Mouse (Mus musculus) MEL (cell line): Measurements from ENCODE around the gene Slc44a2. TPM values are rescaled to one million over a fixed set of nuclear protein-coding genes. Genes with fewer than 3 reads are reported as not detected.

ENCODE experiments used
- DNase-seq: peaks from one replicate; pipeline ENCODE4 v3.0.0; 2011; ENCODE audit warnings: low read depth, low spot score
- H3K27ac ChIP-seq: 2 replicates; pipeline ENCODE4 v1.5.1; 2012; ENCODE audit warnings: low read depth, mild to moderate bottlenecking, control low read depth, low read length, moderate library complexity; ENCODE audit not compliant: control insufficient read depth
- H3K27me3 ChIP-seq, 2 experiments: fragments of 150-350 bp in 1 of 2; sonication (generic) in 1 of 2; 2 replicates each; pipeline ENCODE4 v1.6.1; 2012; ENCODE audit warnings: low read length in 2 of 2, mild to moderate bottlenecking in 2 of 2, improper control_type of control experiment in 1 of 2, moderate library complexity in 1 of 2; ENCODE audit not compliant: insufficient read depth in 2 of 2, control insufficient read depth in 1 of 2
- H3K36me3 ChIP-seq, 2 experiments: 2 replicates each; pipeline ENCODE4 v1.6.1; 2012 to 2014; ENCODE audit warnings: low read length in 2 of 2, improper control_type of control experiment in 1 of 2, inconsistent platforms in 1 of 2, mild to moderate bottlenecking in 1 of 2; ENCODE audit not compliant: insufficient read depth in 2 of 2, control insufficient read depth in 1 of 2
- H3K4me1 ChIP-seq, 2 experiments: fragments of 150-350 bp in 1 of 2; sonication (generic) in 1 of 2; 2 replicates each; pipeline ENCODE4 v1.6.1; 2012; ENCODE audit warnings: low read length in 2 of 2, improper control_type of control experiment in 1 of 2, mild to moderate bottlenecking in 1 of 2; ENCODE audit not compliant: insufficient read depth in 2 of 2, control insufficient read depth in 1 of 2
- H3K4me3 ChIP-seq, 2 experiments: fragments of 150-350 bp in 1 of 2; sonication (generic) in 1 of 2; 2 replicates each; pipeline ENCODE4 v1.5.1; 2012; ENCODE audit warnings: low read depth in 2 of 2, low read length in 2 of 2, mild to moderate bottlenecking in 2 of 2, moderate library complexity in 2 of 2, control low read depth in 1 of 2, improper control_type of control experiment in 1 of 2; ENCODE audit not compliant: control insufficient read depth in 1 of 2, insufficient read depth in 1 of 2
- H3K79me2 ChIP-seq: 2 replicates; pipeline ENCODE4 v1.6.1; 2012; ENCODE audit warnings: mild to moderate bottlenecking, low read length, moderate library complexity; ENCODE audit not compliant: control insufficient read depth, poor library complexity, insufficient read depth
- H3K9ac ChIP-seq: 2 replicates; pipeline ENCODE4 v1.6.1; 2012; ENCODE audit warnings: low read depth, mild to moderate bottlenecking, control low read depth, low read length, moderate library complexity; ENCODE audit not compliant: control insufficient read depth, poor library complexity, severe bottlenecking
- H3K9me3 ChIP-seq: fragments of 150-350 bp; sonication (generic); replicated peaks from 2 replicates; pipeline ENCODE4 v1.6.1; 2012; ENCODE audit warnings: mild to moderate bottlenecking, low read length, improper control_type of control experiment, moderate library complexity; ENCODE audit not compliant: insufficient read depth
- BHLHE40 ChIP-seq: IDR thresholded peaks from 2 replicates; pipeline ENCODE4 v1.6.1; 2012; ENCODE audit warnings: low read depth, mild to moderate bottlenecking, inconsistent platforms, low read length, improper control_type of control experiment, borderline replicate concordance
- CHD1 ChIP-seq: IDR thresholded peaks from 2 replicates; pipeline ENCODE4 v1.6.1; 2012; ENCODE audit warnings: low read depth, mild to moderate bottlenecking, inconsistent platforms, low read length, improper control_type of control experiment
- CHD2 ChIP-seq: IDR thresholded peaks from 2 replicates; pipeline ENCODE4 v1.6.1; 2011; ENCODE audit warnings: low read length, improper control_type of control experiment
- CTCF ChIP-seq, 3 experiments: IDR thresholded peaks in 2 of 3; conservative IDR thresholded peaks in 1 of 3; 2 replicates each; pipeline ENCODE4 v1.5.1; 2011 to 2012; ENCODE audit warnings: low read length in 3 of 3, low read depth in 2 of 3, mild to moderate bottlenecking in 2 of 3, improper control_type of control experiment in 1 of 3, inconsistent platforms in 1 of 3, mixed read lengths in 1 of 3, moderate library complexity in 1 of 3; ENCODE audit not compliant: control insufficient read depth in 1 of 3, insufficient read depth in 1 of 3, poor library complexity in 1 of 3, severe bottlenecking in 1 of 3
- E2F4 ChIP-seq: IDR thresholded peaks from 2 replicates; pipeline ENCODE4 v1.6.1; 2011; ENCODE audit warnings: low read depth, low read length, improper control_type of control experiment, borderline replicate concordance
- ELF1 ChIP-seq: IDR thresholded peaks from 2 replicates; pipeline ENCODE4 v1.6.1; 2014; ENCODE audit warnings: low read depth, mild to moderate bottlenecking, inconsistent platforms, low read length, improper control_type of control experiment, moderate library complexity
- EP300 ChIP-seq, 2 experiments: IDR thresholded peaks; 2 replicates each; pipeline ENCODE4 v1.6.1; 2011; ENCODE audit warnings: improper control_type of control experiment in 2 of 2, low read length in 2 of 2, low read depth in 1 of 2, mild to moderate bottlenecking in 1 of 2
- ETS1 ChIP-seq: IDR thresholded peaks from 2 replicates; pipeline ENCODE4 v1.6.1; 2012; ENCODE audit warnings: low read depth, mild to moderate bottlenecking, inconsistent platforms, low read length, improper control_type of control experiment, moderate library complexity
- GABPA ChIP-seq: IDR thresholded peaks from 2 replicates; pipeline ENCODE4 v1.6.1; 2012; ENCODE audit warnings: low read depth, mild to moderate bottlenecking, inconsistent platforms, low read length, improper control_type of control experiment, moderate library complexity
- GATA1 ChIP-seq: IDR thresholded peaks from 2 replicates; pipeline ENCODE4 v1.6.1; 2011; ENCODE audit warnings: low read depth, low read length, improper control_type of control experiment
- HCFC1 ChIP-seq: IDR thresholded peaks from 2 replicates; pipeline ENCODE4 v1.6.1; 2012; ENCODE audit warnings: low read depth, mild to moderate bottlenecking, inconsistent platforms, low read length, improper control_type of control experiment, moderate library complexity
- JUND ChIP-seq: IDR thresholded peaks from 2 replicates; pipeline ENCODE4 v1.6.1; 2011; ENCODE audit warnings: low read depth, mild to moderate bottlenecking, improper control_type of control experiment, low read length
- KAT2A ChIP-seq: conservative IDR thresholded peaks from 2 replicates; pipeline ENCODE4 v1.6.1; 2012; ENCODE audit warnings: low read depth, low read length, improper control_type of control experiment, inconsistent platforms
- MAFK ChIP-seq: IDR thresholded peaks from 2 replicates; pipeline ENCODE4 v1.6.1; 2011; ENCODE audit warnings: low read depth, mild to moderate bottlenecking, low read length, improper control_type of control experiment, borderline replicate concordance
- MAZ ChIP-seq: IDR thresholded peaks from 2 replicates; pipeline ENCODE4 v1.6.1; 2012; ENCODE audit warnings: low read depth, mild to moderate bottlenecking, inconsistent platforms, low read length, improper control_type of control experiment
- MEF2A ChIP-seq: IDR thresholded peaks from 2 replicates; pipeline ENCODE4 v1.6.1; 2014; ENCODE audit warnings: low read depth, mild to moderate bottlenecking, inconsistent platforms, low read length, improper control_type of control experiment; ENCODE audit not compliant: poor library complexity, insufficient replicate concordance, severe bottlenecking; ENCODE audit errors: extremely low read depth
- MYB ChIP-seq: IDR thresholded peaks from 2 replicates; pipeline ENCODE4 v1.6.1; 2011; ENCODE audit warnings: mild to moderate bottlenecking, low read depth, low read length, improper control_type of control experiment
- MYC ChIP-seq: IDR thresholded peaks from 2 replicates; pipeline ENCODE4 v1.6.1; 2011; ENCODE audit warnings: low read depth, mild to moderate bottlenecking, low read length, improper control_type of control experiment, moderate library complexity
- NELFE ChIP-seq: IDR thresholded peaks from 2 replicates; pipeline ENCODE4 v1.6.1; 2011; ENCODE audit warnings: low read depth, low read length, improper control_type of control experiment
- NRF1 ChIP-seq: IDR thresholded peaks from 2 replicates; pipeline ENCODE4 v1.6.1; 2014; ENCODE audit warnings: low read depth, mild to moderate bottlenecking, inconsistent platforms, low read length, improper control_type of control experiment, moderate library complexity; ENCODE audit not compliant: poor library complexity, insufficient read depth, severe bottlenecking
- POLR2A ChIP-seq, 2 experiments: IDR thresholded peaks; 2 replicates each; pipeline ENCODE4 v1.6.1; 2011 to 2012; ENCODE audit warnings: low read length in 2 of 2, mild to moderate bottlenecking in 2 of 2, control low read depth in 1 of 2, improper control_type of control experiment in 1 of 2, low read depth in 1 of 2, moderate library complexity in 1 of 2; ENCODE audit not compliant: control insufficient read depth in 1 of 2, insufficient read depth in 1 of 2, poor library complexity in 1 of 2
- POLR2AphosphoS2 ChIP-seq: IDR thresholded peaks from 2 replicates; pipeline ENCODE4 v1.6.1; 2011; ENCODE audit warnings: low read length, improper control_type of control experiment
- POLR2AphosphoS5 ChIP-seq: IDR thresholded peaks from 2 replicates; pipeline ENCODE4 v1.6.1; 2012; ENCODE audit warnings: low read depth, borderline replicate concordance, mild to moderate bottlenecking, inconsistent platforms, low read length, moderate library complexity, mixed read lengths
- RAD21 ChIP-seq: IDR thresholded peaks from 2 replicates; pipeline ENCODE4 v1.6.1; 2011; ENCODE audit warnings: mild to moderate bottlenecking, low read depth, low read length, improper control_type of control experiment
- RCOR1 ChIP-seq: IDR thresholded peaks from 2 replicates; pipeline ENCODE4 v1.6.1; 2012; ENCODE audit warnings: low read depth, mild to moderate bottlenecking, inconsistent platforms, low read length, improper control_type of control experiment
- SIN3A ChIP-seq: IDR thresholded peaks from 2 replicates; pipeline ENCODE4 v1.6.1; 2012; ENCODE audit warnings: low read length, improper control_type of control experiment, inconsistent platforms
- SMC3 ChIP-seq: IDR thresholded peaks from 2 replicates; pipeline ENCODE4 v1.6.1; 2011; ENCODE audit warnings: low read depth, low read length, improper control_type of control experiment
- TAL1 ChIP-seq: IDR thresholded peaks from 2 replicates; pipeline ENCODE4 v1.6.1; 2012; ENCODE audit warnings: mild to moderate bottlenecking, inconsistent platforms, low read length, moderate library complexity, mixed read lengths
- TBP ChIP-seq: IDR thresholded peaks from 2 replicates; pipeline ENCODE4 v1.8.0; 2011; ENCODE audit warnings: low read depth, low read length, improper control_type of control experiment
- TCF12 ChIP-seq: IDR thresholded peaks from 2 replicates; pipeline ENCODE4 v1.6.1; 2014; ENCODE audit warnings: low read depth, mild to moderate bottlenecking, inconsistent platforms, low read length, improper control_type of control experiment, moderate library complexity
- USF1 ChIP-seq: IDR thresholded peaks from 2 replicates; pipeline ENCODE4 v1.6.1; 2014; ENCODE audit warnings: low read depth, mild to moderate bottlenecking, inconsistent platforms, low read length, improper control_type of control experiment, moderate library complexity
- USF2 ChIP-seq, 2 experiments: IDR thresholded peaks; 2 replicates each; pipeline ENCODE4 v1.6.1; 2011 to 2012; ENCODE audit warnings: improper control_type of control experiment in 2 of 2, low read length in 2 of 2, borderline replicate concordance in 1 of 2, inconsistent platforms in 1 of 2, low read depth in 1 of 2, mild to moderate bottlenecking in 1 of 2; ENCODE audit not compliant: insufficient read depth in 1 of 2
- ZC3H11A ChIP-seq: IDR thresholded peaks from 2 replicates; pipeline ENCODE4 v1.6.1; 2012; ENCODE audit warnings: low read depth, mild to moderate bottlenecking, inconsistent platforms, low read length, improper control_type of control experiment
- ZKSCAN1 ChIP-seq: IDR thresholded peaks from 2 replicates; pipeline ENCODE4 v1.6.1; 2012; ENCODE audit warnings: low read depth, mild to moderate bottlenecking, inconsistent platforms, low read length, improper control_type of control experiment, moderate library complexity
- ZMIZ1 ChIP-seq: IDR thresholded peaks from 2 replicates; pipeline ENCODE4 v1.6.1; 2012; ENCODE audit warnings: low read depth, mild to moderate bottlenecking, inconsistent platforms, low read length, improper control_type of control experiment, moderate library complexity
- ZNF384 ChIP-seq: IDR thresholded peaks from 2 replicates; pipeline ENCODE4 v1.6.1; 2012; ENCODE audit warnings: low read depth, mild to moderate bottlenecking, inconsistent platforms, low read length, improper control_type of control experiment
- polyA plus RNA-seq, 2 experiments: library from polyadenylated mRNA; stranded (reverse) in 1 of 2; unstranded in 1 of 2; fragments of >175 nt in 1 of 2; fragments of >200 nt in 1 of 2; gene quantifications; 2 replicates each; pipeline versions ENCODE4 v1.2.1 to v1.2.4; 2012; ENCODE audit warnings: low replicate concordance in 2 of 2, low read depth in 1 of 2; ENCODE audit not compliant: insufficient read length in 2 of 2, insufficient read depth in 1 of 2, missing spikeins in 1 of 2
- total RNA-seq: library from RNA; depleted of rRNA; stranded (reverse); fragments of 300-350 nt; gene quantifications from 2 replicates; pipeline ENCODE4 v1.2.3, GENCODE M21; 2012

Slc44a2 gene
- total and polyA plus RNA-seq, 3 experiments, result 27.3 to 121 TPM; not detected in 1

GRCm38 (mm10) chr9:21314367-21315140 is 5.9 kb upstream of the Slc44a2 start:
- H3K4me1 ChIP-seq, result peaks cover 11 to 25% of the 10 kb centered on the region in 2 experiments
- peaks cover 0 to 22% of the 10 kb centered on the region in 2 experiments; a peak in 2 of 4 replicates for H3K36me3 ChIP-seq
- peak; percentile 74 for DNase-seq
- H3K27me3 ChIP-seq, result no peaks in the 10 kb centered on the region
- no peak overlapping the region for H3K9ac ChIP-seq
- H3K4me3 ChIP-seq, result no peak overlapping the region
- no peaks in the 10 kb centered on the region for H3K79me2 ChIP-seq
- no peak overlapping the region for H3K27ac ChIP-seq
- H3K9me3 ChIP-seq, result no peaks in the 10 kb centered on the region
- TF ChIP-seq CTCF (IDR thresholded peaks at IDR 0.05 in 2 of 3, conservative IDR thresholded peaks at IDR 0.05 in 1 of 3; ENCODE audit: control insufficient read depth in 1 of 3, insufficient read depth in 1 of 3, low read depth in 2 of 3, low read length in 3 of 3, poor library complexity in 1 of 3, severe bottlenecking in 1 of 3) (peak in 1 of 3 experiments; percentile 3; a peak in 1 of 6 replicates), ZMIZ1 (no peak), POLR2AphosphoS5 (no peak), POLR2AphosphoS2 (no peak), JUND (no peak), GATA1 (peak; percentile 23; the same call in 1 of the 2 replicates), MAZ (no peak), EP300 (IDR thresholded peaks at IDR 0.05; ENCODE audit: low read depth in 1 of 2, low read length in 2 of 2) (peak; percentile 53 to 65; a peak in 3 of 4 replicates), ZC3H11A (no peak; the same call in 1 of the 2 replicates), E2F4 (no peak), GABPA (no peak), ZKSCAN1 (no peak), HCFC1 (no peak), TCF12 (peak; percentile 58), SIN3A (peak; percentile 61; the same call in 1 of the 2 replicates), MYB (no peak), SMC3 (peak; percentile 17; the same call in 1 of the 2 replicates), RCOR1 (no peak), MEF2A (no peak), ELF1 (no peak), BHLHE40 (no peak), ZNF384 (no peak), MYC (no peak), RAD21 (no peak; the same call in 1 of the 2 replicates), MAFK (no peak), TBP (peak; percentile 65; the same call in 1 of the 2 replicates), TAL1 (peak; percentile 91), KAT2A (no peak), CHD1 (no peak), POLR2A (IDR thresholded peaks at IDR 0.05; ENCODE audit: control insufficient read depth in 1 of 2, insufficient read depth in 1 of 2, low read depth in 1 of 2, low read length in 2 of 2, poor library complexity in 1 of 2) (no peak), USF1 (no peak), CHD2 (no peak), USF2 (IDR thresholded peaks at IDR 0.05; ENCODE audit: borderline replicate concordance in 1 of 2, insufficient read depth in 1 of 2, low read depth in 1 of 2, low read length in 2 of 2) (no peak), ETS1 (0 out of 2 replicates have a peak, but pooled peaks have one; percentile 24), NRF1 (no peak), NELFE (0 out of 2 replicates have a peak, but pooled peaks have one; percentile 14)
